Mouse (Mus musculus): ENCODE measurements around the gene Sh2d1b1.

GRCm38 (mm10) chr1:170306232-170306631 lies 29.1 kb downstream of the Sh2d1b1 start, which contains the start of gene Gm7694:
- no peak for TF ChIP-seq CTCF (IDR thresholded peaks at IDR 0.05; ENCODE audit: borderline replicate concordance, extremely low read depth, insufficient read depth, insufficient read length)
- TF ChIP-seq POLR2A (IDR thresholded peaks at IDR 0.05; ENCODE audit: borderline replicate concordance, extremely low read depth, insufficient read depth, insufficient read length, poor library complexity, severe bottlenecking): no peak

All from brain, embryonic 14.5 days (tissue).